Mouse (Mus musculus) ES-Bruce4 (cell line): Measurements from ENCODE around the gene Tbc1d21.

ENCODE experiments used
- CTCF ChIP-seq: IDR thresholded peaks from one replicate; pipeline ENCODE4 v1.8.1; 2011; ENCODE audit warnings: low read depth, low read length
- POLR2A ChIP-seq: IDR thresholded peaks from one replicate; pipeline ENCODE4 v1.8.1; 2011; ENCODE audit warnings: low read length; ENCODE audit not compliant: insufficient read depth

GRCm38 (mm10) chr9:58312944-58313359 is 57.3 kb downstream of the Tbc1d21 start, which contains the start of gene Loxl1:
- TF ChIP-seq POLR2A (no peak), CTCF (no peak)
